Mouse (Mus musculus) T-cell, adult 2 months (primary cell): Measurements from ENCODE around the gene Hist1h2bg.
A peak's percentile ranks its signal among the peaks of the same experiment; 100 is the strongest.

Source experiments
- DNase-seq: peaks from one replicate; pipeline ENCODE4 v3.0.0; 2022; ENCODE audit warnings: low spot score

Gene Hist1h2bg

GRCm38 (mm10) chr13:23620733-23621531 lies 49.7 kb downstream of the Hist1h2bg start, which contains the start of gene Hist1h2be:
Gene Hist1h2be (minus strand): TSS chr13:23621124.
- peak; percentile 74 for DNase-seq
